Mouse (Mus musculus): ENCODE data around the gene Hoxc6. TPM values are rescaled to one million over a fixed set of nuclear protein-coding genes. Genes with fewer than 3 reads are reported as not detected.

Gene Hoxc6
- polyA plus RNA-seq, 2 experiments: 0.06 TPM; not detected in 1

DNA sequence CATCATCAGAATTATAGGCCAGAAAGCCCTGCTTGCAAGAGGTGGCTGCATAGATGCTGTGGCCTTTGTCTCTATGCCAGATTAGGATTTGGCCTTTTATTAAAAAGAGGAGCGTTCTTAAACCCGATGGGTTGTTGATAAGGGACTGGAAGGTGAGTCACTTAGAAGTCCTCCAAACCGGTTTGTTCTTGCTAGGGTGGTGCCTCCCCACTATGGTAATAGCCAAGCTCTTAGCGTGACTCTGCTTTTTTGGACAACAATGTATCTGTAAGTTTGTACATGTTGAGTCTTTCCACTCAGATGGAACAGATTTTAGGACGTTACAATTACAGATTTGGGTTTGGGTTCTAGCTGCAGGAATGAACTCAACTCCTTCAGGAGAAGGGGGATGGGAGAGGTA, 43.6 kb downstream of the Hoxc6 start:
- DNase-seq (ENCODE audit: low read depth in 3 of 3, low spot score in 3 of 3) (no peak), ATAC-seq (ENCODE audit: insufficient read depth) (no peak)
- WGBS (ENCODE audit: insufficient replicate concordance): 26% methylated on average over 5 of the region's 5 CpGs
- no peak overlapping the region for H3K9ac ChIP-seq (replicated peaks)
- no peaks in the 10 kb centered on the region for H3K36me3 ChIP-seq (replicated peaks; ENCODE audit: control insufficient read depth, insufficient read depth, low read depth)
- H3K9me3 ChIP-seq (ENCODE audit: control insufficient read depth, low read length): no peaks in the 10 kb centered on the region
- no peak overlapping the region for H3K4me3 ChIP-seq (ENCODE audit: insufficient read depth in 1 of 2, low read depth in 2 of 2, low read length in 2 of 2)
- TF ChIP-seq EP300 (IDR thresholded peaks at IDR 0.05; ENCODE audit: low read depth): no peak
- no peak for TF ChIP-seq CTCF (IDR thresholded peaks at IDR 0.05; ENCODE audit: low read depth)
- no peaks in the 10 kb centered on the region for H3K4me1 ChIP-seq (replicated peaks; ENCODE audit: control insufficient read depth in 2 of 2, insufficient read depth in 2 of 2, low read length in 1 of 2)
- no peak overlapping the region for H3K4me2 ChIP-seq (ENCODE audit: low read depth)
- no peak overlapping the region for H3K27ac ChIP-seq
- peaks cover 64% of the 10 kb centered on the region for H3K27me3 ChIP-seq (ENCODE audit: control insufficient read depth, insufficient read depth, low read length)

DNA sequence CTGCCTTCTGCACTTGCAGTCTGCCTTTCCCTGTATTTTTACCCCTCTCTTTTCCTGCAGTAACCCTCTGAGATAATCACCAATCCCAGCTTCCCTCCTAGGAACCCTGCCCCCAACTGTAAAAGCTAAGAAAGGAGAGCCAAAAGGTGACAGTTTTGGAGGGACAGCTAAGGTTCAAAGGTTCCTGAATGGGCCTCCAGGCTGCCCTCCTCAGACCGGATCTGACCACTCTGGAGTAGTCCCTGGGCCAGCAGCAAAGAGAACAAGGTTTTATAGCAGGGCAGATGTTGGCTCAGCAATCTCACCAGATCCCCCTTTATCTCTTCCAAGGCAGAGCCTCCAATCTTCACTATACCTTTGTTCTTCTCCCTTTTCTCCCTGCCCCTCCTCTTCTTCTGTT, 44.2 kb downstream of the Hoxc6 start:
- WGBS (ENCODE audit: insufficient replicate concordance): 12% methylated on average over 1 of the region's 1 CpGs
- no peak overlapping the region for H3K4me3 ChIP-seq (ENCODE audit: insufficient read depth in 1 of 2, low read depth in 2 of 2, low read length in 2 of 2)
- no peak overlapping the region for H3K27ac ChIP-seq
- no peak overlapping the region for H3K4me2 ChIP-seq (ENCODE audit: low read depth)
- no peaks in the 10 kb centered on the region for H3K4me1 ChIP-seq (replicated peaks; ENCODE audit: control insufficient read depth in 2 of 2, insufficient read depth in 2 of 2, low read length in 1 of 2)
- no peaks in the 10 kb centered on the region for H3K9me3 ChIP-seq (ENCODE audit: control insufficient read depth, low read length)
- H3K36me3 ChIP-seq (replicated peaks; ENCODE audit: control insufficient read depth, insufficient read depth, low read depth): no peaks in the 10 kb centered on the region
- H3K27me3 ChIP-seq (ENCODE audit: control insufficient read depth, insufficient read depth, low read length): peaks cover 58% of the 10 kb centered on the region
- TF ChIP-seq CTCF (IDR thresholded peaks at IDR 0.05; ENCODE audit: low read depth) (no peak), EP300 (IDR thresholded peaks at IDR 0.05; ENCODE audit: low read depth) (no peak)
- ATAC-seq (ENCODE audit: insufficient read depth) (no peak), DNase-seq (ENCODE audit: low read depth in 3 of 3, low spot score in 3 of 3) (no peak)
- no peak overlapping the region for H3K9ac ChIP-seq (replicated peaks)

DNA sequence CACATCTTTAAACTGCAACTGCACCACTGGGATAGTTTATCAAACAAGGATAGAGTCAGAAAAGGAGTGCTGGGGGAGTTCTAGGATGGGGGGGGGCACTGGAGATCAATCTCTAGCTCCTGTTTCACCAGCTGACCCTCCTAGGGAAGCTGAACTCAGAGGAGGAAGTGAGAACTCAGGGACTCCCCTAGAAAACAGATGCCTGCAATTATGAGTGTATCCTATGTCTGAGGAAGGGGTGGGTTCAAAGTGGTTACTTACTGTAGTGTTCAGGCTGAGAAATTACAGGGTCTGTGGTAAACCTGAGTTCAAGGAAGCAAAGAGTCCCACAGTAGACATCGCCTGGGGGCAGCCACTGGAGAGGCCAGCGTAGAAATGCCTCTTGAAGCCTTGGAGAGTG, 53.6 kb downstream of the Hoxc6 start:
- no peak overlapping the region for H3K27ac ChIP-seq
- 59% methylated on average over 2 of the region's 2 CpGs for WGBS (ENCODE audit: insufficient replicate concordance)
- H3K4me1 ChIP-seq (replicated peaks; ENCODE audit: control insufficient read depth in 2 of 2, insufficient read depth in 2 of 2, low read length in 1 of 2): no peaks in the 10 kb centered on the region
- no peaks in the 10 kb centered on the region for H3K36me3 ChIP-seq (replicated peaks; ENCODE audit: control insufficient read depth, insufficient read depth, low read depth)
- H3K4me2 ChIP-seq (ENCODE audit: low read depth): no peak overlapping the region
- H3K9me3 ChIP-seq (ENCODE audit: control insufficient read depth, low read length): no peaks in the 10 kb centered on the region
- H3K9ac ChIP-seq (replicated peaks): no peak overlapping the region
- no peak for DNase-seq (ENCODE audit: low read depth in 3 of 3, low spot score in 3 of 3)
- H3K4me3 ChIP-seq (ENCODE audit: insufficient read depth in 1 of 2, low read depth in 2 of 2, low read length in 2 of 2): no peak overlapping the region
- peaks cover 16% of the 10 kb centered on the region for H3K27me3 ChIP-seq (ENCODE audit: control insufficient read depth, insufficient read depth, low read length)
- no peak for ATAC-seq (ENCODE audit: insufficient read depth)
- no peak for TF ChIP-seq EP300 (IDR thresholded peaks at IDR 0.05; ENCODE audit: low read depth)
- no peak for TF ChIP-seq CTCF (IDR thresholded peaks at IDR 0.05; ENCODE audit: low read depth)

DNA sequence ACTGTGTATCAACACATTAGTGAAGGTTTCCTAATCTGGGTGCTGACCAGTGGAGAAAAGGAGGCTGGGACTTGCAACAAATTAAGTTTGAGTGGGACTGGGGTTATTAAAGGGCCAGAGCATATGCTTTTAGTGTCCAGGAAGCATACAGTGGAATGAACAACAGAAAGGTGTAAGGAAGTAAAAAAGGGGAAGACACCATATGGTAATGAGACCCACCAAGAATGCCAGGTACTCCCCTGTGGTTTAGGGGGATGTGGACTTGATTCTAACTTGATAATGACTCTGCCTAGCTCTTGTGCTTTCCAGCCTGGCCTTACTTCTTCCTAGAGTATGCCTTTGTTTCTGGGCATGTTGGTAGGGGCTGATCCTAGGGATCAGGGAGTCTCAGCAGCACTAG, 55.2 kb downstream of the Hoxc6 start:
- Histone ChIP-seq H3K4me2 (ENCODE audit: low read depth) (no peak overlapping the region), H3K4me3 (ENCODE audit: insufficient read depth in 1 of 2, low read depth in 2 of 2, low read length in 2 of 2) (no peak overlapping the region), H3K27ac (no peak overlapping the region), H3K9me3 (ENCODE audit: control insufficient read depth, low read length) (no peaks in the 10 kb centered on the region), H3K4me1 (replicated peaks; ENCODE audit: control insufficient read depth in 2 of 2, insufficient read depth in 2 of 2, low read length in 1 of 2) (no peaks in the 10 kb centered on the region), H3K9ac (replicated peaks) (no peak overlapping the region), H3K36me3 (replicated peaks; ENCODE audit: control insufficient read depth, insufficient read depth, low read depth) (no peaks in the 10 kb centered on the region), H3K27me3 (ENCODE audit: control insufficient read depth, insufficient read depth, low read length) (peaks cover 23% of the 10 kb centered on the region)
- ATAC-seq (ENCODE audit: insufficient read depth): no peak
- TF ChIP-seq EP300 (IDR thresholded peaks at IDR 0.05; ENCODE audit: low read depth): no peak
- TF ChIP-seq CTCF (IDR thresholded peaks at IDR 0.05; ENCODE audit: low read depth): no peak
- DNase-seq (ENCODE audit: low read depth in 3 of 3, low spot score in 3 of 3): no peak

DNA sequence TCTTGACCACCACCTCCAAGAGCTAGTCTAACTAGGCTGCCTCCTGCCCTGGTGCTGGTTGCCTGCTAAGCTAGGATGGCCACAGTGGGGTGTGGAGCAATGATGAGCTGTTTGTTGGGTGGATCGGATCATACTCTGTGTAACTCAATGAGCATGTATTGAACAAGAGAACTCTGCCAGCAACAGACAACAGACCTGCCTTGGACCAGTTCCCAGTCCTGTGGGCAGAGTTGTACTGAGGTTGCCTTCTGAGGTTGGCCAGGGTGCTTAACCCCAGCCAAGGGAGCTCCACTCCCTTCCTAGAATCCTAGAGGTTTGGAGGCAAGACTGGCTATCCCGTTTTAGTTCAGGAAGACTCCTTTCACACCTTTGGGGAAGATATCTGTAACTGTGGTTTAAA, 58.3 kb downstream of the Hoxc6 start:
- peaks cover 55% of the 10 kb centered on the region for H3K27me3 ChIP-seq (ENCODE audit: control insufficient read depth, insufficient read depth, low read length)
- no peak for DNase-seq (ENCODE audit: low read depth in 3 of 3, low spot score in 3 of 3)
- ATAC-seq (ENCODE audit: insufficient read depth): no peak
- no peaks in the 10 kb centered on the region for H3K9me3 ChIP-seq (ENCODE audit: control insufficient read depth, low read length)
- H3K36me3 ChIP-seq (replicated peaks; ENCODE audit: control insufficient read depth, insufficient read depth, low read depth): no peaks in the 10 kb centered on the region
- WGBS (ENCODE audit: insufficient replicate concordance): 24% methylated on average over 2 of the region's 2 CpGs
- no peak overlapping the region for H3K4me2 ChIP-seq (ENCODE audit: low read depth)
- no peak overlapping the region for H3K27ac ChIP-seq
- no peak overlapping the region for H3K4me3 ChIP-seq (ENCODE audit: insufficient read depth in 1 of 2, low read depth in 2 of 2, low read length in 2 of 2)
- TF ChIP-seq CTCF (IDR thresholded peaks at IDR 0.05; ENCODE audit: low read depth) (no peak), EP300 (IDR thresholded peaks at IDR 0.05; ENCODE audit: low read depth) (no peak)
- no peaks in the 10 kb centered on the region for H3K4me1 ChIP-seq (replicated peaks; ENCODE audit: control insufficient read depth in 2 of 2, insufficient read depth in 2 of 2, low read length in 1 of 2)
- H3K9ac ChIP-seq (replicated peaks): no peak overlapping the region
